Mouse (Mus musculus): Measurements from ENCODE around the gene Tmem254a. TPM values are rescaled to one million over a fixed set of nuclear protein-coding genes. Genes with fewer than 3 reads are reported as not detected.

Gene Tmem254a
- total RNA-seq, 1 experiment from 2014 or later, result 14.1 TPM

Other genes with a start within 250 kb of the Tmem254a start
- gene Ppif, start 233.5 kb downstream of the Tmem254a start, total RNA-seq (2017), result 3.2 to 11.4 TPM (median 7.9 TPM) in 3 replicates
- gene Zcchc24, start 158.6 kb downstream of the Tmem254a start, total RNA-seq (2017), result 10.5 to 11.8 TPM (median 10.9 TPM) in 3 replicates
- gene Anxa11, start 85.5 kb downstream of the Tmem254a start, total RNA-seq (2017), result 7.9 to 21.5 TPM (median 10.8 TPM) in 3 replicates
- not detected in 3 replicates for gene Plac9a, start 24.6 kb downstream of the Tmem254a start, total RNA-seq (2017)
- gene Cphx1, start 10.6 kb upstream of the Tmem254a start, total RNA-seq (2017), result 0.19 TPM in 1 of 3 replicates, not detected in the others
- gene Duxbl1, start 50.9 kb upstream of the Tmem254a start, total RNA-seq (2017), result not detected in 3 replicates
- gene Gm9780, start 115.0 kb upstream of the Tmem254a start, total RNA-seq (2017), result not detected in 3 replicates
- gene Tmem254c, start 139.7 kb upstream of the Tmem254a start, total RNA-seq (2017), result 21.2 to 71.6 TPM (median 36.3 TPM) in 3 replicates
- not detected in 3 replicates for gene Cphx2, start 153.8 kb upstream of the Tmem254a start, total RNA-seq (2017)
- gene Cphx3, start 154.6 kb upstream of the Tmem254a start, total RNA-seq (2017), result not detected in 3 replicates
- not detected in 3 replicates for gene Duxbl2, start 190.7 kb upstream of the Tmem254a start, total RNA-seq (2017)